Mouse (Mus musculus): ENCODE measurements around the gene Plch2.
"Not testable (repeated sequence)": the region's sequence is repeated elsewhere in the genome, so short reads cannot be mapped to it uniquely, and the experiment has no call there.

The Plch2 gene

GRCm38 (mm10) chr4:155056724-155057123, at the start of gene Plch2:
TSS of gene Plch2 (minus strand) at chr4:155056784.
- no peak for DNase-seq (ENCODE audit: low spot score in 2 of 2)

- DNase-seq (ENCODE audit: low spot score in 2 of 2): no peak
These were observed 42.0 kb upstream of the Plch2 start for GRCm38 (mm10) chr4:155098572-155098971.

- DNase-seq (ENCODE audit: low spot score in 2 of 2): no peak
These were observed 40.9 kb upstream of the Plch2 start for GRCm38 (mm10) chr4:155097452-155097851.

DNA sequence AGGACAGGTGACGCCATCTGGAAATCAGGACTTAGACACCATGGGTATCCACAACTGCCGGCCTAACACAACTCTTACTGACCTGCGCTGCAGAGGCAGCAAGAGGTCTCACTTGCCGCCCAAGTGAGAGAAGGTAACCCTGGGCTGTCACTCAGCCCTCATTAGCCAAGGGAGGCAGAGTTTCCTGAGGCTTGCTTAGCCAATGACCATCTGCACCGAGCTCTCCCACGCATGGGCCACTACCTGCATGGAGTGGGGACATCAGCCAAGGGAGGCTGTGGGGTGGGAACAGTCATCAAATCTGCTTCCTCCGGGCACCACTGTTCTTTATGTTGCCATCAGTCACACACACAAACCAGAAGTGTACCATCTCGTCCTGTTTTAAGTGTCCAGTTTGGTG, 39.4 kb upstream of the Plch2 start:
- DNase-seq (ENCODE audit: low spot score in 2 of 2): no peak

DNA sequence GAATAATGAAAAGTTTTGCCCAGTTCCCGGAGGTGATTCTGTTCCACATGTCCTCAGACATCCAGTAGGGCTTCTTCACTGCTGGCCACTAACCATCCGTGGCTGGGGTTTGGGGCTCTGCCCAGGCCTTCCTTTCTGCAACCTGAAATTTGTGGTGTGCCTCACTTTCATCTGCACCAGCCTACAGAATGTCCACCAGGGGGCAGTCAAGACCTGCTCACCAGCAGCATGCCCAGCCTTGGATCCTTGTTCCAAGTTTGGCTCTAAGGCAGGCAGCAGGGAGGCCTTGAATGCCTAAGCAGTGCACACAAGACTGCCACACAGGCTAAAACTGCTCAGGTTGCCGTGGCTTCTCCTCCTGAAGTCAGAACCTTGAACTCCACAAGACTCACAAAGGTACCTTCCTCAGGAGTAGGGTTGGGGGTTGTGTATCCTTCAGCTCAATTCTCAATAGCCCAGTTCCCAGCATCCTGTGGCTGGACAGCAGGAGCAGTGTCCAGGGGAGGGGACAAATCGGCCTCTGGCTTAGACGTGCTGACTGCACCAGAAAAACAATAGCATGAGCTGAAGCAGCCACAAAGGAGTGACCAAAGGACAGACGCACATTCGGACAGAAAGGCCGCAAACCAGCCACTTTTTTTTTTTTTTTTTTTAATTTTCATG, 38.8 kb upstream of the Plch2 start:
- peak; percentile 82 to 84 for DNase-seq (ENCODE audit: low spot score in 2 of 2)

- no peak for DNase-seq (ENCODE audit: low spot score in 2 of 2)
These were observed 38.0 kb upstream of the Plch2 start for GRCm38 (mm10) chr4:155094565-155094964.

DNA sequence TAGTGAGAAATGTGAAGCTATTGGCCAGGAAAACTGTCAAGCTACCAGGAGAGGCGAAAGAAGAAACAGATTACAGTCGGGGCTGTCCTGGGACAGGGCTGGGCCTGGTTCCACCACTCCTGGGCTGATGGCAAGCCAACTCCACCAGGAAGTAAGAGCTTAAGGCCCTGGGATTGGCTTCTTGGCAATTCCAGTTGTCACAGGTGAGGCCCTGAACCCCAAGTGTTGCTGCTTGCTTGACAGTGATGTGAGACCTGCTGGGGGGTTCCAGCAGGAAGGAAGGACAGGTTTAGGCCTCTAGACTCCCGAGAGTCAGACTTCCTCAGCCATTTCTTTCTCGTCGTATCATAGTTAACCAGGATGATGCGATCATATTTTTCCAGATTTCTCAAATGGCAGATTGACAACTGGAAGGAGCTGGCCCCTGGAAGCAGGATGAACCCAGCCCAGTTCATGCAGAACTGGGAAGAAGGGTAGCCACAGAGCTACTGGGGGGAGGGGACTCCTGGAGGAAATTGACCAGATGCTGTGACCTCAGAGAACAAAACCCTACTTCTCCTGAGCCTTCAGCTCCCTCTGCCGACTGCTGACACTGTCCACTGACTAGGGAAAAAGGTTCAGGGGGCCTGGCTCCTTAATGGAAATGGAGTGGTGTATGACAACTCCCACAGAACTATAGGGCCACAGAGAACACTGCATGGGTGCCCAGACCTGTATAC, 37.0 kb upstream of the Plch2 start:
- DNase-seq (ENCODE audit: low spot score in 2 of 2): no peak

GRCm38 (mm10) chr4:155092718-155093430, 36.3 kb upstream of the Plch2 start:
- no peak for DNase-seq (ENCODE audit: low spot score in 2 of 2)

DNA sequence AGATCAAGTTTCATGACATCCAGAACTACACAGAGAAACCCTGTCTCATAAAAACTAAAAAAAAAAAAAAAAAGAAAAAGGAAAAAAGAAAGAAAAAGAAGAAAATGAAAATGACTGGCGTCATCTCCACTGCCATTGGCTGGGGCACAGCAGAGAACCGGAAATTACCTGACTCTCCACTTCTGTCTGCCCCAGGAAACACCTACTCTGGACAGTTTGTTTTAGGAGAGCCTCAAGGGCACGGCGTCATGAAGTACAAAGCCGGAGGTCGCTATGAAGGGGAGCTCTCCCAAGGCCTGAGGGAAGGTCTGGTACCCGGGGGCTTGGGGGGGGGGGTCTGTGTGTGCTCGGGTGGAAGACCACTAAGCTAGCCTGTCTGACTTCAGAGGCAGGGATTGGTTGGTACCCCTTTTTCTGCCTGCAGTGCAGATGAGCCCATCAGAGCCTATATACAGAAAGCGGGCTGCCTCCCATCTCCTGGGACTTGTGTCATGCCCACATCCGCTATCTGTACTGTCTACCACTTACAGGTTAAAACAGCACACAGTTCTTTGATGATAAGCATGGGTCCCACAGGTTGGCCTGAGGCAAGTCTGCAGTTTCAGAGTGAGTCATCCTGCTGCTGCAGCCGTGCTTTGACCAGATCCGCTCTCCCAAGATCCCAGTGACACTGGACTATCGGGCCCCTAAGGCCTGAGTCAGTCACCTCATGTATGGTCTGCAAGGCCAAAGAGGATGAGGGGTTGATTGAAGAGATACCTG, 34.3 kb upstream of the Plch2 start:
- no peak for DNase-seq (ENCODE audit: low spot score in 2 of 2)

DNA sequence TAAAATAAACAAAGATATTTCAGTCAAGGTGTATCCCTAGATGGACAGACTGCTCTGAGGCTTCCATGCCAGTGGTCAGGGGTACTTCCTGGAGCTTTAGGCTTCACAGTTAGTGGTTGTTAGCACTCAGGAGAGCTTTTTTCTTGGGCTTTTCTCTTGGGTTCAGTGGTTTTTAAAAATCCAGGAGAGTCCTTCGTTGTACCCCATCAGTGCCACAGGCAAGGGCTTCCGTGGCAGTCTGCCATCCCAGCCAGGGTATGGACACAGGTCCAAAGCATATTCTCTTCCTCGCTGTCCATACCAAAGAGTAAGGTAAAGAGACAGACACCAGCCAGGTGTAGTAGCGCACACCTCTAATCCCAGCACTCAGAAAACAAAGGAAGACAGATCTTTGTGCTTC, 33.6 kb upstream of the Plch2 start:
- no peak for DNase-seq (ENCODE audit: low spot score in 2 of 2)

DNA sequence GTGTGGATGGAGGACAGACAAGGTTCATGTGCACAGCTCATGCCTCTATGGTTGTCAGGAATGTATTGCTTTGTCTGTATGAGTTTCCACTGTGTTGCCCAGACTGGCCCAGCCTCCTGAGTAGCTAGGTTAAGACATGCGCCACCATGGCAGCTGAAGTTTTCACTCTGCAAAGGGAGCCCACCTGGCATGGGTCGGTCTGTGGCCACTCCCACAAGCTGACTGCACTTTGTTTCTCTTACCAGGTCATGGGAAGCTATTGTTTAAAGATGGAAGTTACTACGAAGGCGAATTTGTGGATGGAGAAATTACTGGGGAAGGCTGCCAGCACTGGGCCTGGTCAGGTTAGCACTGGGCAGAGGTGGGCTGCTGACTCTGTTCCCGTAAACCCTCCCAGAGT, 32.7 kb upstream of the Plch2 start:
- DNase-seq (ENCODE audit: low spot score in 2 of 2): no peak

DNA sequence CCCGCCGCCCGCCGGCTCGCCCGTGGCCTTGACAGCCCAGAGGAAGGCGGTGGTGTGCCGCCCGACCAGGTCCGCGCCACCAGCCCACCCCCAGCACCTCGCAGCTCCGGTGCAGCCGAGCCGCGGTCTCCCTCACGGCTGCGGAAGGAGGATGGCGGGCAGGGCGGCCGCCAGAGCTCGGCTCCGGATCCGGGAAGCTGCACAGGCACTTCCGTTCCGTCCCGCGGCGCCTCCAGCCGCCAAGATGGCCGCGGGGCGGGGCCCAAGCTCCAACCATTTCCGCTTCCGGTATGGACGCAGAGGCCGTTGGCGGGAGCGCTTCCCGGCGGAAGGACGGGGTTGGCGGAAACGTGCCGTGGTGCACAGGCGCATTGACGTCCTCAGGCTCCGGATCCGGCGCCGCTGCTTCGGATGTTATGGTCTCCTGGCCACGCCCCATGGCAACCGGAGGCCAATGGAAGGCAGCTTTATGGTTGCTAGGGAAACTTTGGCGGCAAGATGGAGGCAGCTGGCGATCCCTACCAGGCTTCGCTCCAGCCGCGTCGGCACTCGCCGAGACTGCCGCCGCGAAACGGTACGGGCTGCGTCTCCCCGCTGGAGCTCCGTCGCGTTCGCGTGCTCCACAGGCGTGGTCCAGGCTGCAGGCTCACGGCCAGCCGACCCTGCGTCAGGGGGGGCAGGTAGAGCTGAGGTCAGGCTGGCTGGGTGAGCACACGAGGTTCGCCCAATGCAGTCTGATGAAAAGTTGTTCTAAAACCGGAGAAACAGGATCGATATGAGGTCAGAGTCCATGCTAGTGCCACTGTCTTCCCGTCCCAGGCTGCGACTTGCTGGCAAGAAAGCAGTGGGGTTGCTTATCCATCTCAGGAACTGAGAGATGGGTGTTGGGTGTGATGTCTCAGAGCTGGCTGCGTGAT, 29.8 kb upstream of the Plch2 start, which contains the start of the genes Rer1 and Morn1:
Gene Rer1, minus strand, starts transcription at position 275 of the 917 bp plus-strand sequence.
Gene Morn1, plus strand, starts transcription at position 470 of the 917 bp plus-strand sequence.
- DNase-seq (ENCODE audit: low spot score in 2 of 2): peak; percentile 99 to 100

DNA sequence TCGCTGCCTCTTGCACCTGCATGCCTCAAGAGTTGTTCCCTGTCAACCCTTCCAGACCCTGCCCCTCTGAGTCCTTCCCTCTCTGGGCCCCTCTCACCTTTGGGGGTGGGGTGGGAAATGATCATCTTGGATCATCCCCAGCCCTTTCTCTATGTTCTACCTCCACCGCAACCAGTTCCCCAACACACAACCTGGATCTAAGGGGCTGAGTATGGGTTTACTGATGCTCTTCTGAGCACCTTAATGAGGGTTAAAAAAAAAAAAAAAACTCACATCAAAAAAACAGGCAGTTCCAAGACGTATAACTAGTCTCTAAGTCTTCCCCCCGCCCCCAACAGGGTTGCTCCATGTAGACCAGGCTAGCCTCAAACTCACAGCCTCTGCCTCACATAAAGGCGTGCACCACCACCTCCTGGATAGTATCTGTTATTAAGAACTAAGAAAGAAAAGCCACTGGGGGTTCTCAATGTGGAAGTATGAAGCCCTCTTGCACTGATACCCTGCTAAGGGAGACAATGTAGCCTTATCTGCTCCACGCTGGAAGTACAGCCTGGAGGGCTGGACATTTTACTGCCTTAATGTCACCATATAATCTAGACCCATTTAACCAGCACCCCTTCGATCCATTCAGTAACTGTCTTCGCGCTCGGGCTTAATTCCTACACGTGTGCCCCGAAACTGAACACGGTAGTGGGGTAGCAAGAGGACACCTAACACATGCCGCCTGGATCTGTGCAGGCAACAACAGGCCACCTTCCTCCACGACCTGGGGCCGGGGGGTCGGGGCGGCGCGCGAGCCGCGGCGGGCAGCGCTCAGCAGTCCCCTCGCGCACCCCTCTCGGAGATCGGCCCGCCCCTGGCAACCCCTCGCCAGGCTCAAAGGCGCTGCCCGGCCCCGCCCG, 28.9 kb upstream of the Plch2 start:
- no peak for DNase-seq (ENCODE audit: low spot score in 2 of 2)

GRCm38 (mm10) chr4:155084351-155084750, 27.8 kb upstream of the Plch2 start:
- no peak for DNase-seq (ENCODE audit: low spot score in 2 of 2)

DNA sequence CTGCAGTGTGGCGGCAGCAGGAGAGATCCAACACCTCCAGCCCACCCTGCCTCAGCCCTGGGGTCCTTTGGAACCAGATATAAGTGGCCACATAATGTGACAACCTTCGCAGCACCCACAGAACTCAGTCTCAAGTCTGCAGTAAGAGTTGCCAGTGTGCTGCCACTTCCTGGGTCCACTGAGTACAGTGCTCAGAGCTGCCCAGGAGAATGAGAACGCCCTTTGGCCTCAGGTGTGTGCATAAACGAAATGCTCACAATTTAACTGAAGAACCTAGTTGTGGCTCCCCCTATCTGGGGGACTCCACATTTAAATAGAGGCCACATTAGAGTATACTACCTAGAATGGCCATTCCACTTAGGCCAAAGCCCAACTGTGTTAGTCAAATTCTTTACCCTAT, 27.0 kb upstream of the Plch2 start:
- no peak for DNase-seq (ENCODE audit: low spot score in 2 of 2)

DNA sequence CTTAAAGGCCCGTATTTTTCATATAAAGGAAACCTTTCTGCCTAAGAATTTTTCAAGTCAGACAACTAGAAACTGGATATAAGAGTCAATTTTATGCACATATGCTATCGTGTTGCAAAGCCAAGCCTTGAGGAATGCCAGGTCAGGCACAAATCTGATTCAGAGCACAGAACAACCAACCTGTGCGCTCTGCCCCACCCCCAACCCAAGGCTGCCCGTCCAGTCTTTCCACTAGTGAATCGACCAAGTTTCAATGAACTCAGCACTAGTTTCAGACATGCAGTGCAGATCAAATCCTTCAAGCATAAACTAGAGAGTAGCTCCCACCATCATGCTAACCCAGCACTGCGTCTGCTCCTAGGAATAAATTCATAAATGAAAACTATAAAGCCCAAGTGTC, 23.1 kb upstream of the Plch2 start:
- DNase-seq (ENCODE audit: low spot score in 2 of 2): no peak

DNA sequence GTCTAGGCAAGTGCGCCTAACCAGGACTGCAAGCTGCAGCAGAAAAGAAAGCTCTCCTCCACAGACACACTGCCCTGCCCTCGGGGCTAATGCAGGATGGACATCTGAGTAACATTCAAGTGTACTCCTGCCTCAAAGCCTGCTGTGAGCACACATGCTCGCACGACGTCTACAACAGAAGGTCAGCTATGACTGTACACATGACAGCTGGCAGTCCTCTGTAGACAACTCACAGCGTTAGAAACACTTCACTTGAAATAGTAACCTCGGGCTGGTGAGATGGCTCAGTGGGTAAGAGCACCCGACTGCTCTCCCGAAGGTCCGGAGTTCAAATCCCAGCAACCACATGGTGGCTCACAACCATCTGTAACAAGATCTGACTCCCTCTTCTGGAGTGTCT, 22.2 kb upstream of the Plch2 start:
- DNase-seq (ENCODE audit: low spot score in 2 of 2): not testable (repeated sequence)

GRCm38 (mm10) chr4:155076677-155077076, 20.1 kb upstream of the Plch2 start:
- no peak for DNase-seq (ENCODE audit: low spot score in 2 of 2)

DNA sequence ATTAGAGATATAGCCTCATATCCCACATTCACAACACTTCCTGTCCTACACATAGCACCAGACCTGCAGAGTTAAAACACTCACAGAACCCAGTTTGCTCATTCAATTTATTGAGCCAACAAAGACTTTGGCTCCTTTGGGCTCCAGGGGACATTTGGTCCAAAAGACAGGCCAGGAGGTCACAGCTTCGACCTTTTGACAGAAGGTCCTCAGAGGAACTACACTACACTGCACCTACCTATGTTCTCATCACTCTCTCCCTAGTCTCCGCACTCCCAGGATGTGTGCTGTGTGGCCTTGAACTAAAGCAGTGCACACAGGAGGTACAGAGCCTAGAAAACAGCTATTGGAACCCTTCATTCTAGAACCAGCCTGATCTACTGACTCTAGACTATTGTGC, 19.2 kb upstream of the Plch2 start:
- no peak for DNase-seq (ENCODE audit: low spot score in 2 of 2)

DNA sequence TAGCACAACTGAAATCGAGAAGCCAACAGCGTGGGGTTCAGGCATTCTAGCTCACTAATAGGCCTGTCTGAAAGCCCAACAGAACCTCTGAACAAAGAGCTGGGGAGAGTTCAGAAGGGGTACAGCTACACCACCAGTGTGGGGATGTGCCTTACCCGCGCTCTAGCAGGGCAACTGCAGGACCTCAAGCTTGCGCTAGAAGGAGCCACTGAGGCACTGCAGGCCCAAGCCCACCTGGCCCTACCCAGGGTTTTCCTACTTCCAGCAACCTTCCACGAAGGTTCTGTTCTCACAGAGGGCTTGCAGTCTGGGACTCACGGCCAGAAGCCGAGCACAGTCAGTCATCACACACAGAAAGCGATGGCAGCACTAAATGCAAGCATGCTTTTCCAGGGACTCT, 18.6 kb upstream of the Plch2 start:
- DNase-seq (ENCODE audit: low spot score in 2 of 2): no peak

All from frontal cortex, postnatal 14 days (tissue).